In the genomic region with DNA sequence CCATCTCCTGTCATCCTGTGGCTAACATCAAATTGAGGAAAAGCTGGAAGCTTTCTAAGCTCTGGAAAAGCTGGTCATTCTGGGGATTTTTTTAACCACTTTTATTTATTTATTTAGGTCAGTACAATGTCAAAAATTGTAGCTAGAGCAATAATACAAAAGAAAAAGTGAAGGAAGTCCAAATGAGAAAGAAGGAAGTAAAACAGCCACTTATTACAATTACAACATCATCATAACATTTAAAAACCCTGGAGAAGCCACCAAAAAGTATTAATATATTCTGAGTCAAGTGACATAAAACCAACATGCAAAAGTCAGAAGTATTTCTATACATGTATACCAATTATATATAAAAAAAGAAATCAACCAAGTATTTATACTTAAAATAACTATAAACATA, we compare ENCODE assay signal across 27 mouse cellular contexts. TPM values are rescaled to one million over a fixed set of nuclear protein-coding genes. Genes with fewer than 3 reads are reported as not detected.
DNase-seq lines count a peak whose midpoint lies in the region; ATAC-seq and TF ChIP-seq lines count a peak whose summit lies in the region.
"Had no signal": no experiment of that assay in that cellular context is flagged by ENCODE, and none has a peak within 500 bp of the region (broad histone marks: within the 10 kb centered on the region; RNA-seq: fewer than 3 reads in every experiment).

No protein-coding gene starts in this region.

- no peaks in the 10 kb centered on the region for H3K36me3 ChIP-seq in macrophage (ENCODE audit: inconsistent target)
- H3K36me3 ChIP-seq: embryonic facial prominence, embryonic 13.5 days; embryonic facial prominence, embryonic 15.5 days; forebrain, embryonic 10.5 days; forebrain, embryonic 12.5 days; G1E had no signal

- no peak for TF ChIP-seq POLR2A in bone marrow macrophage, adult 2 months (IDR thresholded peaks at IDR 0.05; ENCODE audit: borderline replicate concordance, low read depth, low read length)

- H3K4me3 ChIP-seq in bone marrow macrophage, adult 2 months (ENCODE audit: insufficient read depth, low read length) = no peak overlapping the region
- no peak overlapping the region for H3K4me3 ChIP-seq in macrophage (ENCODE audit: inconsistent target)
- no peak overlapping the region for H3K4me3 ChIP-seq in gastrocnemius, adult 2 months
- H3K4me3 ChIP-seq: embryonic facial prominence, embryonic 13.5 days; embryonic facial prominence, embryonic 15.5 days; erythroblast, embryonic 14.5 days; forebrain, embryonic 10.5 days; forebrain, embryonic 12.5 days had no signal

- intact Hi-C loops in gastrocnemius, adult 2 months (cut with DNase I) = no loop called here

- TF ChIP-seq CTCF in bone marrow macrophage, adult 2 months (IDR thresholded peaks at IDR 0.05; ENCODE audit: low read depth, low read length) = no peak
- TF ChIP-seq CTCF in gastrocnemius, adult 2 months (IDR thresholded peaks at IDR 0.05) = no peak

- no peaks in the 10 kb centered on the region for H3K79me2 ChIP-seq in macrophage (ENCODE audit: inconsistent target)

- ATAC-seq in megakaryocyte progenitor cell, adult 5-6 weeks (replicated peaks; ENCODE audit: poor library complexity) = 0 out of 2 replicates have a peak, but pooled peaks have one; percentile 34
- ATAC-seq: activated CD4-positive, CD25-positive, alpha-beta regulatory T cell, adult 4 months; CD4-positive, CD25-positive, alpha-beta regulatory T cell, adult 4 months; forebrain, embryonic 14.5 days; forebrain, embryonic 16.5 days; Patski had no signal

- peak overlapping the region; percentile 19 for H3K27ac ChIP-seq in bone marrow macrophage, adult 2 months (ENCODE audit: insufficient read depth, low read depth, low read length)
- H3K27ac ChIP-seq in macrophage = peak overlapping the region; percentile 14
- no peak overlapping the region for H3K27ac ChIP-seq in gastrocnemius, adult 2 months
- H3K27ac ChIP-seq: embryonic facial prominence, embryonic 13.5 days; embryonic facial prominence, embryonic 15.5 days; forebrain, embryonic 10.5 days; forebrain, embryonic 12.5 days had no signal

- peaks cover 21% of the 10 kb centered on the region for H3K4me1 ChIP-seq in bone marrow macrophage, adult 2 months (ENCODE audit: control insufficient read depth, insufficient read depth, low read length)
- H3K4me1 ChIP-seq: embryonic facial prominence, embryonic 13.5 days; embryonic facial prominence, embryonic 15.5 days; forebrain, embryonic 10.5 days; forebrain, embryonic 12.5 days had no signal

- DNase-seq in gastrocnemius, adult 2 months = no peak
- no peak for DNase-seq in frontal cortex, postnatal 14 days (ENCODE audit: low spot score in 2 of 2)
- DNase-seq: adrenal gland, adult 8-10 months; adrenal gland, postnatal 14 days; adrenal gland, postnatal 36 days; B cell, adult 2 months; cerebellum, adult 11 months; cerebellum, adult 18-20 months; cerebellum, adult 8-10 months; cerebellum, adult 9-11 months; cerebellum, postnatal 14 days; cerebellum, postnatal 36 days; embryo, embryonic 11 days had no signal

RNA-seq across cellular contexts. Expression of gene Cop1, which starts 30.9 kb away (rescaled TPM):
- 102 and 122 TPM in 2 replicates for polyA plus RNA-seq in bone marrow macrophage, adult 2 months (2012; ENCODE audit: insufficient read depth, insufficient read length, missing spikeins)
- total RNA-seq in macrophage (2018; cell fraction: chromatin; rRNA removed) = 100 to 1,000 TPM; 278 to 811 (median 359) TPM
- 10 to 100 TPM; 51.6 to 91.6 (median 66.1) TPM for total RNA-seq in macrophage (2018; cell fraction: cytosol; rRNA removed)
- total RNA-seq in macrophage (2018; cell fraction: nucleus; rRNA removed) = 100 to 1,000 TPM; 145 to 417 (median 202) TPM
- polyA plus RNA-seq in macrophage (2018) = 55.3 to 135 TPM (median 58.5 TPM) in 3 replicates
- 154 and 155 TPM in 2 replicates for total RNA-seq in megakaryocyte progenitor cell, adult 5-6 weeks (2015)
- 129 and 134 TPM in 2 replicates for total RNA-seq in megakaryocyte progenitor cell, adult 5-6 weeks (2017)
- total RNA-seq in gastrocnemius, adult 2 months (2021) = 100 to 1,000 TPM; 160 to 164 TPM
